Mouse (Mus musculus): ENCODE data around the gene Ctps2. TPM values are rescaled to one million over a fixed set of nuclear protein-coding genes. Genes with fewer than 3 reads are reported as not detected.
A peak's percentile ranks its signal among the peaks of the same experiment; 100 is the strongest.

Ctps2 gene
- polyA plus RNA-seq, 1 experiment from 2014 or later = 100 TPM

DNA sequence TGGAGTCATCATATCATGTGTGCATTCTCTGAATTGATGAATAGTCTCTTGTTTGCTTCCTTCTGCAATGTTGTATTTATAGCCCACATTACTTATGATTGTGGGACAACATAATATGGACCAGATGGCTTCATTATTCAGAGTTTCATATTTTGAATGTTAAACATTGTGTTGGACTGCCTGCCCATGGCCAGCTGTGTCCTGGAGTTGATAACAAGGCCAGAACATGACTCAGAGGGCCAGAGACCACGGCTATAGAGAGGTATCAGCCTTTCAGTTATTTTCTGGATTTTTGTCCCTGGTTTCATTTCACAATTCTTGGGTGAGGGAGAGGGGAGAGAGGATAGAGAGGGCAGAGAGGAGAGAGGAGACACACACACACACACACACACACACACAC is 162.9 kb downstream of the Ctps2 start:
- Histone ChIP-seq H3K4me3 (replicated peaks; ENCODE audit: low read length) (no peak overlapping the region), H3K27ac (ENCODE audit: low read length) (no peak overlapping the region), H3K9me3 (ENCODE audit: control insufficient read depth, low read length) (no peaks in the 10 kb centered on the region), H3K36me3 (ENCODE audit: control insufficient read depth, insufficient read depth) (no peaks in the 10 kb centered on the region), H3K4me1 (replicated peaks; ENCODE audit: control insufficient read depth, insufficient read depth, low read length) (no peaks in the 10 kb centered on the region), H3K4me2 (ENCODE audit: low read length) (no peak overlapping the region), H3K27me3 (replicated peaks; ENCODE audit: control insufficient read depth, insufficient read depth, low read length) (no peaks in the 10 kb centered on the region), H3K9ac (replicated peaks; ENCODE audit: low read depth, low read length) (no peak overlapping the region)
- ATAC-seq = no peak
- 82% methylated on average over 1 of the region's 1 CpGs for WGBS

MicroRNA genes within 50 kb of the gene (microRNA counts, 519-probe panel; counts per million panel counts)
- 2,199 counts per million, percentile 44 among the panel's probes with 10 or more counts for microRNA mmu-miR-3473

Small RNA genes within 50 kb of the gene (microRNA-seq; reads per million reads assigned to microRNA genes)
- gene Mir3473a = not detected

Other genes starting within 250 kb of the Ctps2 start
- gene Rbbp7, start 140.8 kb upstream of the Ctps2 start, polyA plus RNA-seq (2015; fragmentation: Nextera tagmentation; extraction: Ambion mirVana) = 231 and 261 TPM in 2 replicates
- gene Txlng, start 71.8 kb upstream of the Ctps2 start, polyA plus RNA-seq (2015; fragmentation: Nextera tagmentation; extraction: Ambion mirVana) = 14.9 and 16.3 TPM in 2 replicates
- 31.1 and 31.2 TPM in 2 replicates for gene Syap1, start 12.8 kb upstream of the Ctps2 start, polyA plus RNA-seq (2015; fragmentation: Nextera tagmentation; extraction: Ambion mirVana)
- not detected in 2 replicates for gene S100g, start 63.4 kb downstream of the Ctps2 start, polyA plus RNA-seq (2015; fragmentation: Nextera tagmentation; extraction: Ambion mirVana)